Mouse (Mus musculus): ENCODE measurements around the gene Olfr1325. TPM values are rescaled to one million over a fixed set of nuclear protein-coding genes. Genes with fewer than 3 reads are reported as not detected.

The Olfr1325 gene
- total RNA-seq (2023): not detected

GRCm38 (mm10) chrX:74592379-74592778 is at the start of gene Olfr1325:
Gene Olfr1325, plus strand, starts transcription at chrX:74592679.

GRCm38 (mm10) chrX:74574788-74575187 is 17.7 kb upstream of the Olfr1325 start, which contains the start of gene Olfr1326-ps1:
Gene Olfr1326-ps1, minus strand, starts transcription at chrX:74574888.

GRCm38 (mm10) chrX:74645466-74646323 is 53.2 kb downstream of the Olfr1325 start, which contains the start of gene Gm5640:
Gene Gm5640, minus strand, starts transcription at chrX:74645635.

Other genes starting within 250 kb of the Olfr1325 start
- gene Lage3, start 239.1 kb upstream of the Olfr1325 start, total RNA-seq (2023): 27.9 TPM
- 20.9 TPM for gene Ubl4a, start 219.5 kb upstream of the Olfr1325 start, total RNA-seq (2023)
- gene Slc10a3, start 219.3 kb upstream of the Olfr1325 start, total RNA-seq (2023): 16.1 TPM
- 23.0 TPM for gene Fam3a, start 199.4 kb upstream of the Olfr1325 start, total RNA-seq (2023)
- 58.8 TPM for gene Ikbkg, start 199.4 kb upstream of the Olfr1325 start, total RNA-seq (2023)
- 32.9 TPM for gene G6pdx, start 163.5 kb upstream of the Olfr1325 start, total RNA-seq (2023)
- gene Gm6880, start 111.3 kb upstream of the Olfr1325 start, total RNA-seq (2023): not detected
- not detected for gene Olfr1326-ps1, start 17.8 kb upstream of the Olfr1325 start, total RNA-seq (2023)
- not detected for gene Gm5640, start 53.0 kb downstream of the Olfr1325 start, total RNA-seq (2023)
- gene Gm6890, start 148.2 kb downstream of the Olfr1325 start, total RNA-seq (2023): not detected
- gene Gm5936, start 244.5 kb downstream of the Olfr1325 start, total RNA-seq (2023): not detected